Mouse (Mus musculus) heart, embryonic 14.5 days (tissue): Measurements from ENCODE around the gene Usp32. TPM values are rescaled to one million over a fixed set of nuclear protein-coding genes. Genes with fewer than 3 reads are reported as not detected.

Source experiments
- ATAC-seq: fragments of 200-750 bp; cut with Nextera tagmentation; 2 replicates; pipeline ENCODE4 v1.8.0; 2017; ENCODE audit warnings: low read depth, moderate TSS enrichment; ENCODE audit not compliant: insufficient number of reproducible peaks, insufficient read depth, low FRiP score
- H3K27ac ChIP-seq, 2 experiments: fragments of 200-500 bp in 1 of 2; fragments of 300-500 bp in 1 of 2; sonication (generic) in 1 of 2; replicated peaks in 1 of 2; 2 replicates each; pipeline ENCODE4 v1.5.1; 2012 to 2014; ENCODE audit warnings: low read depth in 2 of 2, low read length in 2 of 2, control low read depth in 1 of 2, mild to moderate bottlenecking in 1 of 2, mixed read lengths in 1 of 2; ENCODE audit not compliant: control insufficient read depth in 1 of 2, insufficient read depth in 1 of 2
- H3K27me3 ChIP-seq: fragments of 300-500 bp; sonication (generic); 2 replicates; pipeline ENCODE4 v1.6.1; 2014; ENCODE audit warnings: mild to moderate bottlenecking, low read length, control low read depth; ENCODE audit not compliant: control insufficient read depth, insufficient read depth
- H3K36me3 ChIP-seq: fragments of 300-500 bp; sonication (generic); 2 replicates; pipeline ENCODE4 v1.6.1; 2014; ENCODE audit warnings: mild to moderate bottlenecking, control low read depth, low read length, mixed read lengths; ENCODE audit not compliant: control insufficient read depth, insufficient read depth
- H3K4me1 ChIP-seq, 2 experiments: fragments of 200-500 bp in 1 of 2; fragments of 300-500 bp in 1 of 2; sonication (generic) in 1 of 2; 2 replicates each; pipeline ENCODE4 v1.6.1; 2012 to 2014; ENCODE audit warnings: low read length in 2 of 2, control low read depth in 1 of 2, mixed read lengths in 1 of 2; ENCODE audit not compliant: control insufficient read depth in 2 of 2, insufficient read depth in 2 of 2
- H3K4me2 ChIP-seq: fragments of 300-500 bp; sonication (generic); 2 replicates; pipeline ENCODE4 v1.6.1; 2014; ENCODE audit warnings: mild to moderate bottlenecking, low read length
- H3K4me3 ChIP-seq, 2 experiments: fragments of 200-500 bp in 1 of 2; fragments of 300-500 bp in 1 of 2; sonication (generic) in 1 of 2; 2 replicates each; pipeline ENCODE4 v1.5.1; 2012 to 2014; ENCODE audit warnings: low read length in 2 of 2, mild to moderate bottlenecking in 2 of 2, control low read depth in 1 of 2, low read depth in 1 of 2, moderate library complexity in 1 of 2; ENCODE audit not compliant: control insufficient read depth in 1 of 2, insufficient read depth in 1 of 2
- H3K9ac ChIP-seq: fragments of 300-500 bp; sonication (generic); 2 replicates; pipeline ENCODE4 v1.6.1; 2014; ENCODE audit warnings: mild to moderate bottlenecking, low read length
- H3K9me3 ChIP-seq: fragments of 300-500 bp; sonication (generic); 2 replicates; pipeline ENCODE4 v1.6.1; 2016; ENCODE audit warnings: low read length, control low read depth; ENCODE audit not compliant: control insufficient read depth
- WGBS: fragments of 180-500 bp; shearing (Covaris S2); extraction: QIAGEN DNeasy Blood & Tissue Kit; methylation state at CpG from one replicate; pipeline ENCODE4 v1.1.7; 2014; 5-methylcytosine and 5-hydroxymethylcytosine counted together
- polyA plus RNA-seq: library from polyadenylated mRNA; unstranded; fragments of >200 nt; fragmentation: Nextera tagmentation; extraction: Ambion mirVana; gene quantifications from 2 replicates; pipeline ENCODE4 v1.2.1, GENCODE M21; 2014

Usp32 gene
- polyA plus RNA-seq = 6.2 and 7.3 TPM in 2 replicates

DNA sequence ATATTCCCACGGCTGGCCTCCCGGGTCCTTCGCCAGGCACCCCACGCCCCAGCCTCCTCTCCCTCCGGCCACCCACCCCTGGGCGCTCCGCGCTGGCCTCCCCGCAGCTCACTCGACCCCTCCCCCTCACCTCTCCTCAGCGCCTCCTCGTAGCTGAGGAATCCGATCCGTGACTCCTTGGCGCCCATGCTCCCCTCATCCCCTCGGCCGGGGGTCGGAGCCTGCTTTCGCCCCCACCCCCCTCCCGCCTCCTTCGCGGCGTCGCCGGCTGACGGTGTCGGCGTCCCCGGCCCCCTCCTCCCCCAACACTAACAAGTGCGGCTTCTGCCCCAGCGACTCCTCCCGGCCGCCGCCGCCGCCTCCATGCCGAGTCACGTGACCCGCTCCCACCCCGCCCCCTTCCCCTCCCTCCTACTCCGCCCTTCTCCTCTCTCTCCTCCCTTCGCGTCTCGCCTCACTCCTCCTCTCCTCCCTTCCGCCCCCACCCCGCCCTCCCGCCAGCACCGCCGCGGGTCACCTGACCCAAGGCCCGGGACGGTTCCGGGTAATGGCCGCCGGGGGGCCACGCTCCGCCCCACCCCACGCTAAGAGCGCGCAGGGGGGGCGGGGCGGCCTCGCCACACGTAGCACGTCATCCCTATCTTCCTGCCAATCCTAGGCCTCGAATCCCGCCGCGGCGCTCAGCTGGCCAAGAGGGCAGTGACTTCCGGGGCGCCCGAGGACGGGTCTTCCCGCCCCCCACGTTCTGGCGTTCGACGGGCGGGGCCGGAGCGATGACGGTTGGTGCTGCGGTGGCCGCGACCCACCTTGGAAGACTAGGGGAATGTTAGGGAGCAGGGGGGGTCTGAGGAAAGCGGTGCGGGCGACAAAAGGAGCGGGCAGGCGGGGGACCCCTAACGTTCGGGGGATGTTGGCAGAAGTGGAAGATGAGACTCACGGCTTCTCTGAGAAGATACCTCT is at the start of gene Usp32:
TSS of gene Usp32 (minus strand) at position 581 of the 960 bp plus-strand sequence.
- Histone ChIP-seq H3K36me3 (0 out of 2 replicates have a peak, but pooled peaks cover 3% of the 10 kb centered on the region), H3K4me2 (peak within 1 kb of the TSS; percentile 90), H3K4me1 (peaks cover 2 to 12% of the 10 kb centered on the region in 2 experiments; a peak in 3 of 4 replicates), H3K9me3 (no peaks in the 10 kb centered on the region), H3K27ac (peak within 1 kb of the TSS; percentile 73 to 85), H3K4me3 (peak within 1 kb of the TSS; percentile 68 to 71), H3K27me3 (no peaks in the 10 kb centered on the region), H3K9ac (peak within 1 kb of the TSS; percentile 89)
- peak; percentile 98 for ATAC-seq
- WGBS = under 1% methylated on average over 89 of the region's 94 CpGs

DNA sequence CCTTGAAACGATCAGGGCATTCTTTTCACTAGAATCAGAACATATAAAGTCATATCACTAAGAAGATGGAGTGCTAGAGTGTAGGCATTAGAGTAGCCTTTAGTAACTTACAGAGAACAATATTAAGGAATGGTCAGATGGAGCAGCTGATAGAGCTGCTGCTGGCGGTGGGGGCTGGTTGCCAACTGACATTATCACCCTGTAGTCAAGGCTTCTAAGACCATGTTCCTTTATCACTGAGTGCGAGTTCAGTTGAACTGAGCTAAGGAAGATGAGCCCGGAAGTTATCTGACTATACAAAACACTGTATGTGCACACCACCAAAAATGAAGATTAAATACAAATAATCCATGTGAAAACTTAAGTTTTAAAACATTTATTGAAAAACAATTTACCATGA is 49.1 kb upstream of the Usp32 start:
- Histone ChIP-seq H3K9me3 (no peaks in the 10 kb centered on the region), H3K36me3 (peaks cover 60% of the 10 kb centered on the region), H3K4me3 (no peak overlapping the region), H3K9ac (no peak overlapping the region), H3K4me1 (no peaks in the 10 kb centered on the region), H3K27ac (no peak overlapping the region), H3K4me2 (no peak overlapping the region), H3K27me3 (no peaks in the 10 kb centered on the region)
- 82% methylated on average over 4 of the region's 4 CpGs for WGBS
- ATAC-seq = no peak

DNA sequence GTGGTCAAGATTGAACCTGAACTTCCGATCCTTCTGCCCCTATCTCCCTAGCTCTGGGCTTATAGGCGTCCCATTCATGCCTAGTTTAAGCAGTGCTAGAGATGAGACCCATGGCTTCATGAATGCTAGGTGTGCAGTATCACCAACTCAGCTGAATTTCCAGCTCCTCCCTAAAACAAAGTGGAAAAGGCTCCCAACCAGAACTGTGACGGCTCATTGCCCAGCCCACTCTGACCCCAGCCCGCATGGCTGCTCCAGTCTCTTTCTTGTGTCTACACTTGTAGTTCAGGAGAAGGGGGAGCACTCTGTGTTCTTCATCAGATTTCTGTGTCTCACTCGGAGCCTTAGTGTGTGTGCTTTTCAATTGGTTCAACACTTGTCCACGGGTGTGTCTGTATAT is 44.9 kb upstream of the Usp32 start:
- no peak for ATAC-seq
- Histone ChIP-seq H3K27ac (no peak overlapping the region), H3K4me3 (no peak overlapping the region), H3K36me3 (peaks cover 19% of the 10 kb centered on the region), H3K4me2 (no peak overlapping the region), H3K4me1 (peaks cover 2 to 4% of the 10 kb centered on the region in 2 experiments; a peak in 2 of 4 replicates), H3K9ac (no peak overlapping the region), H3K27me3 (no peaks in the 10 kb centered on the region), H3K9me3 (no peaks in the 10 kb centered on the region)
- WGBS = 83% methylated on average over 6 of the region's 6 CpGs

DNA sequence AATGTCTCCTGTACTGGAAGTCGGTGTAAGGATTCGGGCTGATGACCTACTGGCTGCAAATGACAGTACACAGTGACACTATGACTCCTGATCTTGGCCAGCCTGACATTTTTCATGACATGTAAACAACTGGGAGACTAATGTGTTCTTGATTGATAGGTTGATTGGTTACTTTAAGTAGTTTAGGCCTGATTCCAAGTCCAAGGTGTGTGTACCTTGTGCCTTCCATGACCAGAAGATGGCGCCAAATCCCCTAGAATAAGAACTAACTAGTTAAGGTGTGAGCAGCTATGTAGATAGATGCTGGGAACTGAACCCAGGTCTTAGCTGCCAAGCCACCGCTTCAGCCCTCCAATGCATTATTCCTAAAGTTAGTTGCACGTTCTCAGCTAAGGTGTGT is 44.1 kb upstream of the Usp32 start:
- WGBS = 74% methylated on average over 5 of the region's 5 CpGs
- peaks cover 2 to 4% of the 10 kb centered on the region in 2 experiments; a peak in 2 of 4 replicates for H3K4me1 ChIP-seq
- H3K27me3 ChIP-seq = no peaks in the 10 kb centered on the region
- no peaks in the 10 kb centered on the region for H3K9me3 ChIP-seq
- no peak for ATAC-seq
- peaks cover 12% of the 10 kb centered on the region for H3K36me3 ChIP-seq
- no peak overlapping the region for H3K4me2 ChIP-seq
- H3K9ac ChIP-seq = no peak overlapping the region
- no peak overlapping the region for H3K27ac ChIP-seq
- H3K4me3 ChIP-seq = no peak overlapping the region

DNA sequence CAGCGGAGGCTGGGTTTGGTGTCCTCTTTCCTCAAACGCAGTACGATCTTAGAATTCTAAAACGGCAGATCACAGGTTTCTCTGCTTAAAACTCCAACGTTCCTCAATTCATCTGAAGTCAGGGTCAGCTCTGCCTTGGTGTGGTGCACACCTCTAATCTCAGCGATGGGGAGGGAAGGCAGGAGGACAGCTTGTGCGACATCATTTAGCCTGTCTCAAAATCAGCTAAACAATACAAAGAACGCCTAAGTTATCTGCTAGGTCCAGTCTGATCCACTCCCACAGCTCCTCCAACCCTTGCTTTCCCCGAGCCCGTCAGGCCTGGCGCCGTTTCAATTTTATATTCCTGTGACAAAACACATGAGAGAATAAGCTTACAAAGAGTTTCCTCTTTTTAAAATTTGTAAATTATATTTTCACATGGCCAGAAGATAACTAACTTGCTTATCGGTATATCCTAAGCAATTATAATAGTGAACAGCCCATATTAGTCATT is 43.4 kb upstream of the Usp32 start:
- H3K4me1 ChIP-seq = peaks cover 2 to 4% of the 10 kb centered on the region in 2 experiments; a peak in 2 of 4 replicates
- no peaks in the 10 kb centered on the region for H3K27me3 ChIP-seq
- 0 out of 2 replicates have a peak, but pooled peaks cover 4% of the 10 kb centered on the region for H3K36me3 ChIP-seq
- peak overlapping the region; percentile 49 to 56 for H3K4me3 ChIP-seq
- no peaks in the 10 kb centered on the region for H3K9me3 ChIP-seq
- H3K27ac ChIP-seq = no peak overlapping the region
- ATAC-seq = no peak
- H3K4me2 ChIP-seq = peak overlapping the region; percentile 84
- peak overlapping the region; percentile 73 for H3K9ac ChIP-seq
- WGBS = 19% methylated on average over 13 of the region's 13 CpGs

DNA sequence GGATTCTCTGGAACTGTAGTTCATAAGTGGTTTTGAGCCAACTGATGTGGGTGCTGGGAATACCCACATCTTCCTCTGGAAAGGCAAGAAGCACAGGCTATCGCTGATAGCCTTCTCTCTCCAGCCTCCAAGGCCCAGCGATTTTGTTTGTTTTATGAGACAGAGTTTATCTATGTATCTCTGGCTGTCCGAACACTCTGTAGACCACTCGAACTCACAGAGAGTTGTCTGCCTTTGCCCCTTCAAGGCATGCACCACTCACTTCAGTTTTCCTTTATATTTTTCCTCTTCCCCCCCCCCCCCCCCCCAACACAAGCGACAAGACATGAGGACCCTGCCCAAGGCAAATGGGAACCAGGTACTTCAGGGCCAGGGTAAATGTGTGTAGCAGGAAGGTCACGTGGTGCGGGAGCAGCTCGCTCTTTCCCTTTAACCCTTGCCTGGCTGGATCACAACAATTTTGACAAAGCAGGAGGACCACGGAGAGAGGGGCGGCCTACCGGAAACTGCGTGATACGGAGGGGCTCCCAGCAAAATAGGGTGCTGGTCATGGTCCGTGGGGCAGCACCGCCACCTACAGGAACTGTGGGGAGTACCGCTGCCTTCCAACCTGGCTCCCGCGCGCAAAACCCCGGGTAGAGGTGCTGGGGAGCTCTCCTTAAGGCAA is 42.8 kb upstream of the Usp32 start:
- Histone ChIP-seq H3K4me3 (peak overlapping the region; percentile 49 to 56), H3K27ac (no peak overlapping the region), H3K4me1 (peaks cover 2 to 4% of the 10 kb centered on the region in 2 experiments; a peak in 2 of 4 replicates), H3K27me3 (no peaks in the 10 kb centered on the region), H3K9ac (peak overlapping the region; percentile 73), H3K4me2 (peak overlapping the region; percentile 84), H3K9me3 (no peaks in the 10 kb centered on the region), H3K36me3 (0 out of 2 replicates have a peak, but pooled peaks cover 2% of the 10 kb centered on the region)
- peak; percentile 66 for ATAC-seq
- 4% methylated on average over 19 of the region's 20 CpGs for WGBS

DNA sequence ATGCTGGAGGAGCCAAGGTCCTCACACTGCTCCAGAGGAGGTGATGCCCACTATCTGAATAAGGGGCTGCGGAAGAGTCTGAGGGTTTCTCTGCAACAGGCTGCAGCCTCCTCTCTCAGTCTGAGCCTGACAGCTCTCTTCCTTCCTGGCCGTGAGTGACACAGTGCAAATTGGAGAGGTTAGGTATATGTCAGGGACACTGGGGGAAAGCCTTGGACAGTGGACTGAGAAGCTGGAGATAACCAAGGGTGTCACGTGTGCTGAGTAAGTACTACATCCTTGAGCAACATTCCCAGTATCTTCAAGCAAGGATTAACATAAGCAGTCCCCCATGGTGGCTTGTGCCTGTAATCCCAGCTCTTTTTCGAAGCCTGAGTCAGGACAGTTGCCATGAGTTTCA is 38.5 kb upstream of the Usp32 start:
- Histone ChIP-seq H3K27me3 (no peaks in the 10 kb centered on the region), H3K4me1 (peaks cover 2 to 3% of the 10 kb centered on the region in 2 experiments; a peak in 2 of 4 replicates), H3K9me3 (no peaks in the 10 kb centered on the region), H3K36me3 (no peaks in the 10 kb centered on the region), H3K27ac (no peak overlapping the region), H3K4me2 (no peak overlapping the region), H3K9ac (no peak overlapping the region), H3K4me3 (no peak overlapping the region)
- ATAC-seq = no peak
- 71% methylated on average over 4 of the region's 4 CpGs for WGBS
